Mouse (Mus musculus) midbrain, embryonic 15.5 days (tissue): Measurements from ENCODE around the gene Ecm1. TPM values are rescaled to one million over a fixed set of nuclear protein-coding genes. Genes with fewer than 3 reads are reported as not detected.
A peak's percentile ranks its signal among the peaks of the same experiment; 100 is the strongest.

ENCODE experiments used
- ATAC-seq: fragments of 200-750 bp; cut with Nextera tagmentation; replicated peaks from 2 replicates; pipeline ENCODE4 v1.8.0; 2017; ENCODE audit warnings: moderate TSS enrichment
- H3K27ac ChIP-seq: fragments of 300-500 bp; sonication (generic); 2 replicates; pipeline ENCODE4 v1.5.1; 2015; ENCODE audit warnings: mild to moderate bottlenecking, inconsistent platforms
- H3K27me3 ChIP-seq: fragments of 300-500 bp; sonication (generic); replicated peaks from 2 replicates; pipeline ENCODE4 v1.6.1; 2015; ENCODE audit warnings: inconsistent platforms
- H3K36me3 ChIP-seq: fragments of 300-500 bp; sonication (generic); replicated peaks from 2 replicates; pipeline ENCODE4 v1.6.1; 2015; ENCODE audit warnings: inconsistent platforms
- H3K4me1 ChIP-seq: fragments of 300-500 bp; sonication (generic); 2 replicates; pipeline ENCODE4 v1.6.1; 2015; ENCODE audit warnings: inconsistent platforms
- H3K4me2 ChIP-seq: fragments of 300-500 bp; sonication (generic); 2 replicates; pipeline ENCODE4 v1.6.1; 2015; ENCODE audit warnings: inconsistent platforms, mild to moderate bottlenecking, moderate library complexity
- H3K4me3 ChIP-seq: fragments of 300-500 bp; sonication (generic); 2 replicates; pipeline ENCODE4 v1.5.1; 2015; ENCODE audit warnings: mild to moderate bottlenecking, inconsistent platforms
- H3K9ac ChIP-seq: fragments of 300-500 bp; sonication (generic); 2 replicates; pipeline ENCODE4 v1.6.1; 2015; ENCODE audit warnings: mild to moderate bottlenecking, inconsistent platforms
- H3K9me3 ChIP-seq: fragments of 300-500 bp; sonication (generic); 2 replicates; pipeline ENCODE4 v1.6.1; 2016; ENCODE audit warnings: inconsistent platforms
- WGBS: fragments of 180-500 bp; shearing (Covaris S2); methylation state at CpG from one replicate; pipeline ENCODE4 v1.1.7; 2015; ENCODE audit warnings: mixed read lengths; 5-methylcytosine and 5-hydroxymethylcytosine counted together
- polyA plus RNA-seq: library from polyadenylated mRNA; unstranded; fragments of >200 nt; fragmentation: Nextera tagmentation; extraction: Ambion mirVana; gene quantifications from 2 replicates; pipeline ENCODE4 v1.2.1, GENCODE M21; 2015

Gene Ecm1
- polyA plus RNA-seq, 1 experiment from 2014 or later: 12.3 TPM

DNA sequence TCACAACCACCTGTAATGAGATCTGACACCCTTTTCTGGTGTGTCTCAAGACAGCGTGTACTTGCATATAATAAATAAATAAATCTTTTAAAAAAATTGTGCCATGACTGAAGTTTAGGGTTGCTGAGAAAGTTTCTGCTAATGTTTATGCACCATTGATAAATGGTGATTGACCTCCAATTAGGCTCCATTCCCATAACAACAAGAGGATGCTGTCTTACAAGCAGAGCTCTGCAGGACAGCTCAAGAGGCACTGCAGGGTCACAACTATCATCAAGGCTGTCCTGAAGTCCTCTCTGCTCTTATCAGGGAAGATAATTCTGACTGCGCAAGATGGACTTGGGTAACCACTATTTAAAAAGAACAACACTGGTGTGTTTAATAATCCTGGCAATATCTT lies 21.2 kb downstream of the Ecm1 start:
- Histone ChIP-seq H3K27ac (no peak overlapping the region), H3K9me3 (no peaks in the 10 kb centered on the region), H3K9ac (no peak overlapping the region), H3K4me1 (no peaks in the 10 kb centered on the region), H3K4me2 (no peak overlapping the region), H3K4me3 (no peak overlapping the region), H3K27me3 (no peaks in the 10 kb centered on the region), H3K36me3 (no peaks in the 10 kb centered on the region)
- ATAC-seq: no peak
- 94% methylated on average over 2 of the region's 2 CpGs for WGBS

DNA sequence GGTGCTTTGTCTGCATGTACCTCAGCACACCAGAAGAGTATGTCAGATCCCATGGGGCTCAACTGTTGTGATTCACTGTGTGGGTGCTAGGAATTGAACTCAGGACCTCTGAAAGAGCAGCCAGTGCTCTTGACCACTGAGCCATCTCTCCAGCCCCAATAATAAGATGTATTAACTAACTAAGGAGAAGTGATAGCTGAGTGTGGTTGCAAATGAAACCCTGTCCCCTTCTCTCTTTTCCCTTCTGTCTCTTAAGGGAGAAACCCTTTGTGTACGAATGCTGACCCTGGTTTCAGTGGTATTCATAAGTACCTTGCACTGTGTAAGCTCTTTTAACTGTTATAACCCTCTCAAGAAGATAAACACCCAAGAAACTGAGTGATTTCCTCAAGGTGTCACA lies 23.3 kb downstream of the Ecm1 start:
- ATAC-seq: no peak
- H3K27me3 ChIP-seq: no peaks in the 10 kb centered on the region
- no peaks in the 10 kb centered on the region for H3K9me3 ChIP-seq
- H3K27ac ChIP-seq: no peak overlapping the region
- H3K36me3 ChIP-seq: no peaks in the 10 kb centered on the region
- no peak overlapping the region for H3K4me2 ChIP-seq
- H3K9ac ChIP-seq: no peak overlapping the region
- H3K4me1 ChIP-seq: no peaks in the 10 kb centered on the region
- H3K4me3 ChIP-seq: no peak overlapping the region
- 71% methylated on average over 1 of the region's 1 CpGs for WGBS

DNA sequence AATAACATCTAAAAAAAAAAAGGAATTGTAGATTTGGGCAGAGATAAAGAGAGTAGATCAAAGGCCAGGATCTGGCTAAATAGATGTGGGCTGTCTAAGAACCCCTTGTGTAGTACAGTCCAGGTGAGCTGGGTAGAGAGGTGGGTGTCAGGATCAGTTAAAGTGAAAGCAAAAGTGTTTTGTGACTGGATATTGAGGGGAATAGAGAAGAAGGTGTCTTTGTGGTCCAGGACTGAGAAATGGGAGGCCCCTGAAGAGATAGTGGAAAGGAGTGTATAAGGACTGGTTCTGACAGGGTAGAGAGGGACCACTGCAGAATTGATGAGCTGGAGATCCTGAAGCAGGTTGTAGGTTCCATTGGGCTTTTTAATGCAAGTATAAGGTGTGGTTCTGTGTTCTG lies 29.4 kb downstream of the Ecm1 start:
- Histone ChIP-seq H3K4me2 (no peak overlapping the region), H3K4me1 (no peaks in the 10 kb centered on the region), H3K4me3 (no peak overlapping the region), H3K9me3 (no peaks in the 10 kb centered on the region), H3K9ac (no peak overlapping the region), H3K36me3 (no peaks in the 10 kb centered on the region), H3K27ac (no peak overlapping the region), H3K27me3 (no peaks in the 10 kb centered on the region)
- no peak for ATAC-seq

DNA sequence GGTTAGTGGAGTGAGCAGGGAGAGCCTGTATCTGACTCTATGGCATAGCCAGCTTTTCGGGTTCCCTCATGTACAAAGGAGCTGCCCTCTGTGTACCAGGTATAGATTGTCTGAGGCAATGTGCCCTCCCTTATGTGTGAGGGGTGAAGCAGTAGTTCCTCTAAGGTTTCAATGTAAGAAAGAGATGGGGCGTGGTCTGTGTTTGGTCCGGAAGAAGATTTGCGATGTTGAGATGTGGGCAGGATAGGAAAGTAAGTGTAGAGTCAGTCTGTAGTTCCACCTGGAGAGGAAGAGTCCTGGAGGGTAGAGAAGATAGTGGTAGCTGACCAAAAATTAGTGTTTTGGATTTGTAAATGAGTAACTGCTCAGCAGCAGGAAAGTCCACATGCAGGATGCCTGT lies 30.3 kb downstream of the Ecm1 start:
- WGBS: 96% methylated on average over 4 of the region's 4 CpGs

DNA sequence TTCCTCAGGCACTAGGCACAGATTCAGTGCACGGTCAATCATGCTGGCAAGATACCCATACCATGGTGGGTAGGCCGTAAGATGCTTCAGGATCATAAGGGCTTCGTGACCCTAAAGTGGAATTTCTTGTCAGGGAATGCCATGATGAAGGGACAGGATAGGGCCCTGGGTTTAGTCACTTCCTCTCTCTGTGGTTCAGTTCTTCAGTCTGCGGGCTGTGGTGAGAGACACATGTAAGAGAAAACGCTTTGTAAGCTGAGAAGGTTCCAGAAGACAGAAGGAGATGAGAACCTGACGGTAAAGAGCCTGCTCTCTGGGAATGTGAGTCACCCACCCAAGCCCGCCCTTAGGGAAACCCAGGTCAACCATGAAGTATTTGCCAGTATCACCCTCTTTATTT lies 31.9 kb downstream of the Ecm1 start:
- H3K27ac ChIP-seq: no peak overlapping the region
- H3K4me3 ChIP-seq: no peak overlapping the region
- WGBS: 94% methylated on average over 7 of the region's 7 CpGs
- no peaks in the 10 kb centered on the region for H3K9me3 ChIP-seq
- no peaks in the 10 kb centered on the region for H3K4me1 ChIP-seq
- H3K27me3 ChIP-seq: no peaks in the 10 kb centered on the region
- no peak overlapping the region for H3K4me2 ChIP-seq
- no peak for ATAC-seq
- no peak overlapping the region for H3K9ac ChIP-seq
- no peaks in the 10 kb centered on the region for H3K36me3 ChIP-seq

More for the DNA sequence above, 30.3 kb downstream of the Ecm1 start:
- Histone ChIP-seq H3K27ac (no peak overlapping the region), H3K4me3 (no peak overlapping the region), H3K27me3 (no peaks in the 10 kb centered on the region), H3K9ac (no peak overlapping the region), H3K36me3 (no peaks in the 10 kb centered on the region), H3K4me1 (no peaks in the 10 kb centered on the region), H3K9me3 (no peaks in the 10 kb centered on the region), H3K4me2 (no peak overlapping the region)
- ATAC-seq: no peak

DNA sequence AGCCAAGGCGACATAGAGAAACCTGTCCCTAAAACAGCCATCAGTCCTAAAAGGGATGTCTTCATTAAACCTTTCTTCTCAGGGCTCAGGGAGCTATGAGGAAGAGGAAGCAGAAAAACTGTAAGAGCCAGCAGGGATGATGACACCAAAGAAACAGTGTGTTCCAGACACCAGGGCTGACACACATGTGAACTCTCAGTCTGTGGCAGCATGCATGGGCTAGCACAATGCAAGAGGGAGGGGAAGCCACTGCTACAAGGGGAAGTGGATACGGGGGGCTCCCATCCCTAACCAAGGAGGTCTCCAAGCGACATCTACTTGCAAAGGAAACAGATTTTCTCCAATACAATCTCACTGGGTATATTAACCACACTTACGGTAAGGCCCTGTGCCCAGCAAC lies 33.1 kb downstream of the Ecm1 start:
- no peak overlapping the region for H3K27ac ChIP-seq
- no peak overlapping the region for H3K4me3 ChIP-seq
- no peak overlapping the region for H3K4me2 ChIP-seq
- H3K9ac ChIP-seq: no peak overlapping the region
- H3K27me3 ChIP-seq: no peaks in the 10 kb centered on the region
- no peaks in the 10 kb centered on the region for H3K36me3 ChIP-seq
- no peaks in the 10 kb centered on the region for H3K9me3 ChIP-seq
- peaks cover 6% of the 10 kb centered on the region; the same call in 1 of the 2 replicates for H3K4me1 ChIP-seq
- ATAC-seq: no peak
- 91% methylated on average over 4 of the region's 4 CpGs for WGBS

DNA sequence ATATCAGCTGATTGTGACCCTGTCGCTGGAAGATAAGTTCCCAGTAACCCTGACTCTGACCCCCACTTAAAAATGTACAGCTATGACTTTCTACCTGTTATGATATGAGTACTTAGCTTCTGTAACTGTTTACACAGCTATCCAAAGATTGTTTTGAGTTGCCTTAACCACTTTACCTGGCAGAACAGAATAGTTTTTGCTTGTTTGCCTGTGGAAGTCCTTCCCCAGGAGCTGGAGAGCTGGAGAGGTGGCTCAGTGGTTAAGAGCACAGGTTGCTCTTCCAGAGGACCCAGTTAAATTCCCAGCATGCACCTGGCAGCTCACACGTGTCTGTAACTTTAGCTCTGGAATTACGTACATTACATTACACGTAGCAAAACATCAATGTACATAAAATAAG lies 34.8 kb downstream of the Ecm1 start:
- WGBS: 91% methylated on average over 4 of the region's 4 CpGs
- ATAC-seq: no peak
- H3K27me3 ChIP-seq: no peaks in the 10 kb centered on the region

DNA sequence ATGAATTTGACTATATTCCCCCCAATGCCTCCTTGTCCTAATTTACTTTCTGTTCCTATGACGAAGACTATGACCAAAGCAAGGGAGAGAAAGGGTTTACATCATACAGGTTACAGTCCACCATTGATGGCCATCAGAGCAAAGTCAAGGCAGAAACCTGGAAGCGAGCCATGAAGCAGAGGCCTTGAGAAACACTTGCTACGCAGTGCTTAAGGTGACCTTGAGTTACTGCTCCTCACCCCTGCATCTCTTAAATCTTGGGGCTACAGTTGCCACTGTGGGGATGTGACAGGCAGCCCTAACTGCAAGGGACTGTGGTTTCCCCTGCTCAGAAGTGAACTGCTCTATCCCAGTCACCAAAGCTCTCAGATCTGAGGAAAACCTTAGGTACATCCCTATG lies 36.1 kb downstream of the Ecm1 start:
- H3K4me1 ChIP-seq: peaks cover 6% of the 10 kb centered on the region; the same call in 1 of the 2 replicates
- H3K27ac ChIP-seq: no peak overlapping the region
- no peak for ATAC-seq
- H3K4me2 ChIP-seq: no peak overlapping the region
- H3K9ac ChIP-seq: no peak overlapping the region
- no peaks in the 10 kb centered on the region for H3K27me3 ChIP-seq
- no peak overlapping the region for H3K4me3 ChIP-seq
- no peaks in the 10 kb centered on the region for H3K36me3 ChIP-seq
- H3K9me3 ChIP-seq: no peaks in the 10 kb centered on the region
- WGBS: 94% methylated on average over 3 of the region's 3 CpGs

More for the DNA sequence above, 34.8 kb downstream of the Ecm1 start:
- Histone ChIP-seq H3K4me3 (no peak overlapping the region), H3K9me3 (no peaks in the 10 kb centered on the region), H3K4me2 (no peak overlapping the region), H3K36me3 (no peaks in the 10 kb centered on the region), H3K9ac (no peak overlapping the region), H3K27ac (no peak overlapping the region), H3K4me1 (peaks cover 6% of the 10 kb centered on the region; the same call in 1 of the 2 replicates)

DNA sequence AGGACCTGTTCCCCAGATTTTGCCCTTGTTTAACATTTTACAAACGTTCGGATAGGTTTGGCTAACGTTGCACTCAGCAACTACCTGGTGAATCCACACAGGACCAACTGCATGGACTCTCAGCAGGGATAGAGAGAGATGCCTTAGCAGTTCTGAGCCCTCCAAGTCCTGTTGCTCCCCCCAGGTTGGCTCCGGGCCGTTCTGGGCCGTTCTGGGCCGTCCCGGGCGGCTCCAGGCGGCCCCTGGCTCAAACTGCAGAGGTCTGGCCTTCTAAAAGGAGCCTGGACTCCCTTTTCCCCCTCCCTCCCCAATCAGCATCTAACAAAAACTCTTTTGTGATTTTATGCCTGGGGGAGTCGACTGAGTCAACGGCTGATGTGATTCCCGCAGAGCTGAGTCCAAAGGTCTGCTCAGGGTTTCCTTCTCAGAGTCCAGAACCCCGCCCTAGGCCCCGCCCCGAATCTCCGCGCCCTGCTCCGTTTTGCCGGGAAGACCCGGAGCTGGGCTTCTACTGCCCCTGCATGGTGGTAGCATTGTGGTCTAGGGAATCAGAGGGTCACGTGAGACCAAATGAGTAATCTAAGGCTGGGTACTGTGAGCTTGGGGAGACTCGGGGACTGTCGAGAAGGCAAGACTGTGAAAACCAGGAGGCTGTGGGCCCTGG lies 37.4 kb downstream of the Ecm1 start:
- Histone ChIP-seq H3K27ac (no peak overlapping the region), H3K36me3 (no peaks in the 10 kb centered on the region), H3K9ac (no peak overlapping the region), H3K27me3 (no peaks in the 10 kb centered on the region), H3K4me2 (peak overlapping the region; percentile 38), H3K9me3 (no peaks in the 10 kb centered on the region), H3K4me1 (peaks cover 6% of the 10 kb centered on the region; the same call in 1 of the 2 replicates), H3K4me3 (peak overlapping the region; percentile 15)
- peak; percentile 56; the same call in 1 of the 2 replicates for ATAC-seq
- 5% methylated on average over 24 of the region's 24 CpGs for WGBS

DNA sequence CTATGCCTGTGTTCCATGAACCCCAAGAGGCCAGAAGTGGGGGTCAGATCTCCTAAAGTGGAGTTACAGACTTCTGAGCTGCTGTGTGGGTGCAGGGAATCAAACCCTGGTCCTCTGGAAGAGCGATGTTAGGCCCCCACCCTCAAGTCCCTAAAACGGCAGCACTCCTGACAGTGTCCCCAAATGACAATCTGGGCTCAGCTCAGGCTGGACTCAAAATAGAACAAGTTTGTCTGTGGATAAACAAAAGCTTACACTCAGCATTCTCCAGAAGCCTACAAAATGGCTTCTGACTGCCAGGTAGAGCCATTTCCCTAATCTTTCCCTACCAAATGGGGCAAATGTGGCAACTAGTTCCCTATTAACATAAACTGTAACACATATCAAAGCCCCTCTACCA lies 38.3 kb downstream of the Ecm1 start:
- Histone ChIP-seq H3K27ac (no peak overlapping the region), H3K9me3 (no peaks in the 10 kb centered on the region), H3K9ac (no peak overlapping the region), H3K27me3 (no peaks in the 10 kb centered on the region), H3K4me1 (peaks cover 6% of the 10 kb centered on the region; the same call in 1 of the 2 replicates), H3K36me3 (no peaks in the 10 kb centered on the region), H3K4me2 (no peak overlapping the region), H3K4me3 (no peak overlapping the region)
- WGBS: 81% methylated on average over 2 of the region's 2 CpGs
- ATAC-seq: no peak

DNA sequence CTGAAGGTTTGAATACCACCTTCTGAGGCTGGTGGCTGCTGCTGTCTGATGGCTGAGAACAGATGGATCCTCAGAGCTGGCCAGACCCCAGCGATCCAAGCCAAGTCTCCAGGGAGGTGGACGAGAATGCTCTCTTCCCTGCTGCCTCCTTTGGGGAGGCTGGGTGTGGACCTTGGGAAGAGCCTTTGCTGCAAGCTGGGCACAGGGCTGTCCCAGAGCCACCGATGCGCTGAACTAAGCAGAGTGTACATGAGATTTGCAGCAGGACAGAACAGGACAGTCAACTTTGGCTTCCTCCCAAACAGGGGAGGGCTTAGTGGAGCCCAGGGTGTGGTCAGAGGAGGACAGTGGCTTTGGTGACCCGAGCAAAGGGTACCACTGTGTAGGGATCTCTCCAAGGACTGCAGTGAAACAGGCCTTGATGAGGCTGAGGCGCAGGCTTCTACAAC lies 39.1 kb downstream of the Ecm1 start:
- ATAC-seq: no peak
- no peak overlapping the region for H3K9ac ChIP-seq
- H3K9me3 ChIP-seq: no peaks in the 10 kb centered on the region
- no peak overlapping the region for H3K27ac ChIP-seq
- H3K27me3 ChIP-seq: no peaks in the 10 kb centered on the region
- WGBS: 59% methylated on average over 6 of the region's 6 CpGs
- H3K4me3 ChIP-seq: no peak overlapping the region
- H3K4me1 ChIP-seq: peaks cover 6% of the 10 kb centered on the region; the same call in 1 of the 2 replicates
- H3K4me2 ChIP-seq: no peak overlapping the region
- H3K36me3 ChIP-seq: no peaks in the 10 kb centered on the region

DNA sequence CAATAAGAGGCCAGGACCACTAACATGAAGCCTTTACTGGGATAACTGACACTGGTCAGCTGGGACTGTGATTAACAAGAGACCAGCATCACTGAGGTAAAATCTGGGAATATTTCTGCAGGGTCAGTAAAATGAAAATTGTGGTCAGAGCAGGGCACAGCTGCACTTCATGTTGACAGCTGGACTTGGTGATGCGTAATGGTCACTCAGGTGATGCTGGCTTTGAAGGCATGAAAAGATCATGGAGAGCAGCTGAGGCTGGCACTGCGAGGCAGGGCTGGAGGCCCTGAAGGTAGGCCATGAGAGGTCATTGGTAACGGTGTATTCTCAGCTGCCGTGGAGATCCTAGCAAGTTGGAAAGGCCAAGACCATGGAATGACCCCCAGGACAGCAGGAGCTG lies 41.1 kb downstream of the Ecm1 start:
- H3K27me3 ChIP-seq: no peaks in the 10 kb centered on the region
- H3K9me3 ChIP-seq: no peaks in the 10 kb centered on the region
- no peak overlapping the region for H3K4me3 ChIP-seq
- no peak overlapping the region for H3K9ac ChIP-seq
- peaks cover 6% of the 10 kb centered on the region; the same call in 1 of the 2 replicates for H3K4me1 ChIP-seq
- 96% methylated on average over 4 of the region's 4 CpGs for WGBS
- H3K4me2 ChIP-seq: no peak overlapping the region
- H3K36me3 ChIP-seq: no peaks in the 10 kb centered on the region
- no peak for ATAC-seq
- H3K27ac ChIP-seq: no peak overlapping the region

DNA sequence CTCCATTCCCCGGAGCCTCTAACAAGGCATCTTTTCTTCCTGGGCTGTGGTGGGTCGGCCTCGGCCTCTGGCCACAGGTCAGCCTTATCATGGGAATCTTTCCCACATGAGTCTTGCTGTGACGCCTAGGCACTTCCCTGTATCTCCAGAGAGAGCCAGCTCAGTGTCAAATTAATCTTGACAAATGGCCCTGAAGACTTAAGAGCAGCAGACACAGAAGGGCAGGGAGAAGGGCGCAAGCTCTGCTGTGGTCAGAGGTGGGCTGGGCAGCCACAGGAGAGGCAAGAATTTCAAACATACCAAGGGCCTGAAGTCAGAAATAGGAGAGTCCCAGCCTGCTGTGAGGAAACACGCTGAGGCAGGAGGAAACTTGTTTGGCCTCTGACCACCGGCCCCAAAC lies 43.0 kb downstream of the Ecm1 start:
- Histone ChIP-seq H3K9ac (no peak overlapping the region), H3K27me3 (no peaks in the 10 kb centered on the region), H3K27ac (no peak overlapping the region), H3K9me3 (no peaks in the 10 kb centered on the region), H3K36me3 (no peaks in the 10 kb centered on the region), H3K4me1 (no peaks in the 10 kb centered on the region), H3K4me3 (no peak overlapping the region), H3K4me2 (no peak overlapping the region)
- 41% methylated on average over 7 of the region's 7 CpGs for WGBS
- no peak for ATAC-seq
